Mouse (Mus musculus) frontal cortex, postnatal 10 days (tissue): ENCODE results near the gene Tcf12.

Source experiments
- DNase-seq, 2 experiments: peaks; one replicate each; pipeline ENCODE4 v3.0.0; 2022; ENCODE audit warnings: low spot score in 2 of 2, mixed read lengths in 1 of 2

Gene Tcf12

DNA sequence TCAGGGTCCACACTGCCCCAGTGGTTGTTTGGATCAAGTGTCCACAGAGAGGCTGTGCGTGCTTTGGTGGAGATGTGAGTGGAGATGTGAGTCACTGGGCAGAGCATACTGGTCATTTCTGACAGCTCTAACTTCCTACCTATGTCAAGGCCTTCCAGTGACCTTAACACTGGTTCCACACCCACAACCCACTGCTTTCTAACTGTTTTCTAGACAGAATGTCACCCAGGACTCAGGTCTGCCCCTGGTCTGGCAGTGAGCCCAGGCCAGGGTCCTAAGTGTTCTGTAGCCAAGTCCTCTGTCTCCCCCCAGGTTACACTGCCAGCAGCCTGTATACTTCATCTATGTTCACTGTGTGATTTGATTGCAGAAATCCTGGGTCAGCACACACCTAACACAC, 275.3 kb downstream of the Tcf12 start:
- no peak for DNase-seq

GRCm38 (mm10) chr9:71835203-71835815, 276.4 kb downstream of the Tcf12 start:
- no peak for DNase-seq

GRCm38 (mm10) chr9:71834707-71835106, 277.0 kb downstream of the Tcf12 start:
- DNase-seq = no peak

- DNase-seq = peak in 1 of 2 experiments; percentile 41
Observed at GRCm38 (mm10) chr9:71831756-71832699, 279.6 kb downstream of the Tcf12 start.

- DNase-seq = no peak
Observed at GRCm38 (mm10) chr9:71830994-71831393, 280.7 kb downstream of the Tcf12 start.

- DNase-seq = no peak
Observed at GRCm38 (mm10) chr9:71830365-71830764, 281.3 kb downstream of the Tcf12 start.

DNA sequence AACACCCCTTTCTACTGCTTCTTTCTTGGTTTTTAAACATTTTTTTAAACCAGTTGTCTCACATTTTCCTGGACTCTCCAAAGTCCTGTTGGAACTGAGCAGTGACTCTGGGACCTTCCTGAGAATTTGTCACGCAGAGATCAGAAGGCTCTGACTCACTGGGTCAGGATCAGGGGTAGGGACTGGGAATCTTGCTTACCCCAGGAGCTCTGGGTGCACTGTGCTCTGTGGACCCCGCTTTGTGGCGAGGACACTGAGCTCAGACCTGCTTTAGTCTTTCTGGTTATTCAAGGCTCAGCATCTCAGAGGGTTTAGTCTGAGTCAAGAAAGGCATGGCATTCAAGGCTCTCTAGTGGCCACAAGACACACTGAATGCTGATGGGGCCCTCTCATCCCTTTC, 281.9 kb downstream of the Tcf12 start:
- no peak for DNase-seq

DNA sequence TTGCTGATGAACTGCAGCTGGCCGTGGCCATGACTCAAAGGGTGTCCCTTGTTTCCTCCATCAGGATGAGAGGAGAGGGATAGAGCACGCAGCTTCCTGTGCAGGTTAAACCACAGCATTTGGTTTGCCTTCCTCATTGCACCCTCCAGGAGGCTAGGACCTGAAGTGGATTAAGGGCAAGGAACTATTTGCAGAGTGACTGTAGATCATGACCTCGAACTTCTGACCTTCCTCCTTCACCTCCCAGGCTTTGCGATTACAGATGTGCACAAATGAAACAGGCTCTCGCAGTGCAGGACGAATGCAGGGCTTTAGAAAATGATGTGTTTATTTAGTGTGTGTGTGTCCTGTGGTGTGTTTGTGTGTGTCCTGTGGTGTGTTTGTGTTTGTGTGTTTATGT, 282.5 kb downstream of the Tcf12 start:
- no peak for DNase-seq

DNA sequence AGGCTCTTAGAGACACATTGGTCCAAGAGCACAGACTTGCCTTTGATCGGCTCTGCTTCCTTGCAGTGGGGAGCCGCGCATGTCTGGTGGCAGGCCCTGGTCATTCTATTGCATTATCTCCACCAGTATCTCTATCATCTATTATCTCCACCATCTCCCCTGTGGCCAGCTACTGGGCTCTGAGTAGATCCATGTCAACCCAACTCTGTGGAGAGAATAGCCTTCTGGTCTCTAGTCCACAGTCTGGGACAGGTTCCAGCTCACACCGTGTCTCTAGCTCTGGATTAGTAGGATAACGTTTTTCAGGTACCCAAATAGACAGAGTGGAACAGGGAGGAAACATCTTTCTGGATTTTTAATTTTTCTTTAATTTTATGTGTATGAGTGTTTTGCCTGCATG, 284.3 kb downstream of the Tcf12 start:
- no peak for DNase-seq

DNA sequence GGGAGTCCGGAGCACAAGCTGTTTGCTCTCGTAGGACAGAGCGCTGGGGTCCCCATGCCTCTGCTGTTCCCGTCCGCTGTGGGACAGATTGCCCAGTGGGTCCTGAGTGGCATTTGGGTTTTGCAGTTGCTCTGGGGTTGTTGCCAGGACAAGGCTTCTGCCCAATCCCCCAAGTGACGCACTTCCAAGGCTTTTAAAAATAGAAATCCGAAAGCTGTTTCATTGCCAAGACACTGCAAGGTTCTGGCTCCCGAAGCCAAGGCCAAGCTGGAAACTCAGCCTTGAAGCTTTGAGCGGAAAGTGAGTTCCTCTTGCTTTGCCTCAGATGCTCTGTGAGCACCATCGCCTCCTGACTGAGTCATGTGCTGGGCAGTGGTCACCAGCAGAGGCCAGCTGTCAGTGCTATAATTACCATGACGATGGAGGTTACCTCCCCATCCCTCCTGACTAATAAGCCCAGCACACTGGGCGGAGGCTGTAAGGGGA, 285.6 kb downstream of the Tcf12 start:
- DNase-seq = peak; percentile 48 to 50

DNA sequence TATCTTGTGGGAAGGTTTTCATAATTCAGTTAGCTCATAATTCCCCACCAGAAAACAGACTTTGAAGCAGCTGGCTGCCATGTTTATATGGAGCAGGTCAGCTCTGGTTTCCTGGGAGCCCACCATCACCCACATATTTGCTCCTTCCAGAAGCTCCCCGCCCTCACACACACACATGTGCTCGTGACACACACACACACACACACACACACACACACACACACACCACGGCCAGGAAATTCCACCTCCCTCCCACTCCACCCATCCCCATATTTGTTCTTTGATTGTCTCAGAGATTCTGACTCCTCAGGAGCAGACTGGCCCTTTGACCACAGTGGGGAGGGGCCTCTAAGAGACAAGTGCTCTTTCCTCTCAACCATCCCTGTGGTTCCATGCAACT, 289.7 kb downstream of the Tcf12 start:
- no peak for DNase-seq

- no peak for DNase-seq
Observed at GRCm38 (mm10) chr9:71818453-71818852, 293.2 kb downstream of the Tcf12 start.

- DNase-seq = no peak
Observed at GRCm38 (mm10) chr9:71816121-71816520, 295.6 kb downstream of the Tcf12 start.

- DNase-seq = no peak
Observed at GRCm38 (mm10) chr9:71813565-71813964, 298.1 kb downstream of the Tcf12 start.

- DNase-seq = no peak
Observed at GRCm38 (mm10) chr9:71812914-71813313, 298.8 kb downstream of the Tcf12 start.

DNA sequence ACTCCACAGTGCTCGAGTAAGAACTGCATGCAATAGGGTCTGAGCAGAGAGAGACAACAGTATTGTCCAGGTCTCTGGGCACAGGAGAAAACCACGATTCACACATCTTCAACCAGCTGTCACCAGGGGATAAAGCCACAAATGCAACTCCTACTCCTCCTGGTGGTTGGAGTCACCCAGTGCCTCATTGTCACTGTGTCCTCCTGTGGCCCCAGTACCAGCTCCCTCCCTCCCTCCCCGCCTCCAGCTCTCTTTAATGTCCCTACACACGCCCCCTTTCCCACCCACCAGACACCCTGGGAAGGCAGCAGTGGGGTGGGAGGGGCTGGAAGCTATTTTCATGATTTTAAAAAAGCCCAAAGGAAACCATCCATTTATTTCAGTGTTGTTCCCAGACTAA, 299.3 kb downstream of the Tcf12 start:
- no peak for DNase-seq

DNA sequence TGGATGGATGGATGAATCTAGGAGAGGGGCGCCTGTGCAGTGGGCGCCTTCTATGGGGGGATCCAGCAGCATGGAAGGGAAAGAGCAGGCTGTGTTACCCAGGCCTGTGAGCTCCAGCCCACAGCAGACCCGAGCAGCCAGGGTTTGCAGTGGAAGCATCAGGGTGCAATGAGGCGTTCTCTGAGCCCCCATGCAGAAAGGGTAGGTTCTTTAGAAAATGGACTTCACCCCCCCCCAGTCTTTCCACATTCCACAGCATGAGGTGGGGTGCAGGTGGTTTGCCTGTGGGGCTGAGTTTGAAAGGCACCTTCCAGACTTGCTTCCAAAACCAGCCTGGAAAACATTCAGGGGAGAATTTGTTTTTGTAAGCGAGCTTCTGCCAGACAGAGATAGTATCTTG, 300.3 kb downstream of the Tcf12 start:
- no peak for DNase-seq

DNA sequence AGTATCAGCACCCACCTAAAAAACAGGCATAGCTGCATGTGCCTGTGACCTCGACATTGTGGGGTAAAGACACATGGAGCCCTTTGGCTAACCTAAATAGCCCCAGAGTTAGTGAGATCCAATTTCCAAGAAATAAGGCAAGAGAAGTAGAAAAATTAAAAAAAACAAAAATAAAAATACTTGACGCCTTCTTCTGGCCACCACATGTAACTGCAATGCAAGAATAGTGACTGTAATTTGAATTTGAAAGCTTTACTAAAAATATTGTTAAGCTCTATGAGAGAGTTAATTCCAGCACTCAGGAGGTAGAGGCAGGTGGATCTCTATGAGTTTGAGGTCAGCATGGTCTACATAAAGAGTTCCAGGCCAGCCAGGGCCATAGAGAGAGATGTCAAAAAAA, 300.9 kb downstream of the Tcf12 start:
- no peak for DNase-seq

DNA sequence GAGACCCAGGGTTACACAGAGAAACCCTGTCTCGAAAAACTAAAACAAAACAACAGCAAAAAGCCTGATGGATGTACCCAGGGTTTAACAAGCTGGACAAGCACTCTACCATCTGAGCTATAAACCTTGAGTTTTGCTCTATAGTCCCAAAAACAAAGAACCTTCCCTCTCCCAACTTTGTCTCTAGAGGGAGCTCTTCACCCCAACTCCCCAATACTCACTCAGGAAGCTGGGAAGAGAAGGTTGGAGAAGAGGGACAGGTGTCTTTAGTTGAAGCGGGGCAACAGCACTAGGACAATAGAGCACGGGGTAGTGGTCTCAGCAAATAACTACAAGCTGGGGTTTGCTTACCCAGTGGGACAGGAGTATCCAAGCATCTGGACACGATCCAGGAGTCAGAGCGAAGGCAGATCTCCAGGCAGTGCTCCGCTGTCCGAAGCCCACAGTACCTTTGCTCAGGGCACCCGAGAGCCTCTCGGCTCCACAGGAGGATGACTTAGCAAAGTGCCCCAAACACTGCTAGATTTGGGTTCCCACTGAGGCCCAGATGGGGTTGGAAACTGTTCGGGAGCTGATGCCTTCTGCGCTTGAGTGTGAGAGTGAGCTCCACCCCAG, 302.9 kb downstream of the Tcf12 start:
- DNase-seq = no peak

- DNase-seq = no peak
Observed at GRCm38 (mm10) chr9:71807801-71808200, 303.9 kb downstream of the Tcf12 start.

DNA sequence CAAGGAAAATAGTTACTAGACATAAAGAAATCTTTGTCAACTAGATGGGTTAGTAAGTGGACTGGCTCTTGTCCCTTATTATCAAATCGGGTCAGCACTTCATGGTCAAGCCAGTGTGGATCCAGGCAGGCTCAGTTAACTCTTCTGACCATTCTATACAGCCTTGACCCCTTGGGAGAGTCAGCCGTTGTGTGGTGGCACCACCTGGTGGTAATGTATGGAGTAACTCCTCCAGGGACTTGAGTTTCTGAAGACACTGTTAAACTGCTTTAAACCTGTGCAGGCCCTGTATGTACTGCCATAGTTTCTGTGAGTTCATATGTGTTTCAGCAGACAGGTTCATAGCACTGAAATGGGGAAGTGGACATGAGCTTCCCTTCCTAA, 305.3 kb downstream of the Tcf12 start:
- peak; percentile 34 to 73 for DNase-seq

GRCm38 (mm10) chr9:71805646-71806421, 305.8 kb downstream of the Tcf12 start:
- DNase-seq = no peak
